Mouse (Mus musculus) lung, adult 2 months (tissue): ENCODE data around the gene Sncb. TPM values are rescaled to one million over a fixed set of nuclear protein-coding genes. Genes with fewer than 3 reads are reported as not detected.

Experiments used
- DNase-seq: peaks from one replicate; pipeline ENCODE4 v3.0.0; 2022
- H3K4me1 ChIP-seq: fragments of 200-500 bp; 2 replicates; pipeline ENCODE4 v1.6.1; 2011; ENCODE audit warnings: low read length; ENCODE audit not compliant: control insufficient read depth, insufficient read depth
- H3K4me3 ChIP-seq: fragments of 200-500 bp; replicated peaks from 2 replicates; pipeline ENCODE3; 2011; ENCODE audit warnings: low read depth, mild to moderate bottlenecking, control low read depth, low read length; ENCODE audit errors: extremely low read depth
- CTCF ChIP-seq: fragments of 200-500 bp; IDR thresholded peaks from 2 replicates; pipeline ENCODE4 v1.5.1; 2011; ENCODE audit warnings: mild to moderate bottlenecking, low read length, control low read depth; ENCODE audit not compliant: insufficient read depth
- POLR2A ChIP-seq: fragments of 200-500 bp; IDR thresholded peaks from 2 replicates; pipeline ENCODE4 v1.6.1; 2011; ENCODE audit warnings: low read depth, mild to moderate bottlenecking, control low read depth, low read length, borderline replicate concordance; ENCODE audit errors: extremely low read depth
- WGBS: fragments of 180-500 bp; shearing (Covaris S2); methylation state at CpG from one replicate; pipeline ENCODE4 v1.1.7; 2018; 5-methylcytosine and 5-hydroxymethylcytosine counted together
- polyA plus RNA-seq: library from polyadenylated mRNA; depleted of rRNA; stranded (reverse); fragments of >200 nt; gene quantifications from 2 replicates; pipeline ENCODE4 v1.2.3, GENCODE M21; 2012

Gene Sncb
- polyA plus RNA-seq, 1 experiment = not detected

DNA sequence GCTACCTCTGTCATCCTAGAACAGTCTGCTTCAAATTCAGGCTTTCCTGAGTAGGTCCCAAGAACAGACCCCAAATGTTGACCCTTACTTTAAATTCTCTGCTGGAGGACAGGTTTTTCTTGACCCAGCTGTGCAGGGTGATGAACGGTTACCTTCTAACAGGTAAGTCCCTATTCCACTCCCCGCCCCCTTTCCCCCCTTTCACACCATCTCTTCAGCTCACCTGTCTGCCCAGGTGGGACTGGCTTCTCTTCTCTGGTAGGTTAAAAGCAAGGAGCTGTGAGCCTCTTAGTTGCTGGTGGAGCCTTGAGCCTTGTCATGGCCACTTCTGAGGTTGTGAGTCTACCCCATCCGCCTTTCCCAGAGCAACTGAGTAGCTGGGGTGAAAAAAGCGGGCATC is 17.3 kb upstream of the Sncb start, which contains the start of gene Eif4e1b:
TSS of gene Eif4e1b (plus strand) at position 301 of the 400 bp plus-strand sequence.
- TF ChIP-seq CTCF (no peak), POLR2A (no peak)
- Histone ChIP-seq H3K4me3 (no peak within 1 kb of the TSS), H3K4me1 (no peaks in the 10 kb centered on the region)
- DNase-seq = no peak
- 77% methylated on average over 4 of the region's 4 CpGs for WGBS

DNA sequence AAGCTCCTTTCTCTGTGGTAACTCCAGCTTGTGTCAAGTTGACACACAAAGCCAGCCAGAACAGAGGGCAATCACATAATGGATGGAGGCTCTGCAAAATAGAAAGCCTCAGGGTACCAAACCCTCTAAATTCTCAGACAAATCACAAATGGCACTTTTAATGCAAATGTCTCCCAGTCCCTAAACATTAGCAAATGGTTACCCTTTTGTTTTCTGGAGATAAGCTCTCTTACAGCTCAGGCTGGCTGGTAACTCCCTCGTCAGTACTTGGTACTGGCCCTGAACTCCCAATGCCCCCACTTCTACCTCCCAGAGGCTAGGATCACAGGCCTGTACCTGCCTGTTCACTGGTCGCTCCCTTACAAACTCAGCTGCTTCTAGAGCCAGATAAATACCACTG is 16.8 kb upstream of the Sncb start:
- 54% methylated on average over 2 of the region's 2 CpGs for WGBS
- Histone ChIP-seq H3K4me3 (no peak overlapping the region), H3K4me1 (no peaks in the 10 kb centered on the region)
- no peak for TF ChIP-seq CTCF
- TF ChIP-seq POLR2A = no peak
- DNase-seq = no peak

- DNase-seq = no peak
- 81% methylated on average over 3 of the region's 3 CpGs for WGBS
- H3K4me3 ChIP-seq = no peak overlapping the region
- no peaks in the 10 kb centered on the region for H3K4me1 ChIP-seq
- TF ChIP-seq CTCF (no peak), POLR2A (no peak)
Measured at GRCm38 (mm10) chr13:54781086-54781485, 14.7 kb upstream of the Sncb start.

DNA sequence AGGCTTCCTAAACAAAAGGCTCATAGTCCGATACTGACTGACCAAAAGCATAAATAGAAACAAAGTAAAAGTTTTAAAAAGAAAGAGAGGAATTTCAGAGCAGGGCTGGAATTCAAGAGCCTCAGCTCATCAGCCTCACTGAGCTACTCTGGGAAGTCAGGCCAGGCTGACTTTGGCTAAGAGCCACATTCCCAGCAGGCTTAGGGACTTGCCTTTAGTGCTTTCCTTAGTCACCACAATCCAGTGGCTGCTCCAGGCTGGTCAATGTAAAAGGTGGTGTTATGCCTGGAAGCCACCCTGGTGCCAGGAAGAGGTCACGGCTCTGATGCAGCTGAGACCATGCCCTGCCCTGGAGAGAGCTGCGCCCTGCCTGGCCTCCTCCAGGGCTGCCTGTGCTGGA is 14.2 kb upstream of the Sncb start:
- no peak overlapping the region for H3K4me3 ChIP-seq
- DNase-seq = no peak
- TF ChIP-seq POLR2A (no peak), CTCF (no peak)
- WGBS = 69% methylated on average over 3 of the region's 3 CpGs
- no peaks in the 10 kb centered on the region for H3K4me1 ChIP-seq

GRCm38 (mm10) chr13:54767012-54767411 is 617 bp upstream of the Sncb start:
- no peak for DNase-seq
- Histone ChIP-seq H3K4me3 (no peak overlapping the region), H3K4me1 (no peaks in the 10 kb centered on the region)
- TF ChIP-seq POLR2A (no peak), CTCF (no peak)
- WGBS = 77% methylated on average over 4 of the region's 4 CpGs

- H3K4me3 ChIP-seq = no peak overlapping the region
- WGBS = 6% methylated on average over 44 of the region's 44 CpGs
- TF ChIP-seq POLR2A = no peak
- TF ChIP-seq CTCF = no peak
- no peaks in the 10 kb centered on the region for H3K4me1 ChIP-seq
- no peak for DNase-seq
Measured at GRCm38 (mm10) chr13:54765281-54766191, 859 bp downstream of the Sncb start.

DNA sequence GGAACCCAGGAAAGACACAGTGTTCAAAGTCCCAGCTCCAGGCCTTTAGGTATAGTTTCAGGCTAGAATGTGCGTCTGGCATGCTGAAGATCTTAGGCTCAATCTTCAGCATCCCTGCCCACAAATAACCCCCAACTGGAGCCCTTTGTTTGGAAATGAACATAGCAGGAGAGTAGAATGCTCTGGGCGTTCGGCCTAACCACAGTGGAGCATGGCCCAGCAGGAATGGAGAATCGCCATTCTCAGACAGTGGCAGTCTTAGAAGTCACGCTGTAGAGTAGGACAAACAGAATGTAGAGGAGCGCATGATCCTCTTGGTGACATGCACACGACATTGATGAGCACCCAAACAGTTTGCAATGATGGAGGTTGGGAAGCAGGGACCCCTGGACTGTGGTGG is 5.5 kb downstream of the Sncb start:
- Histone ChIP-seq H3K4me1 (0 out of 2 replicates have a peak, but pooled peaks cover 3% of the 10 kb centered on the region), H3K4me3 (no peak overlapping the region)
- WGBS = 74% methylated on average over 7 of the region's 7 CpGs
- no peak for DNase-seq
- TF ChIP-seq POLR2A (no peak), CTCF (no peak)

DNA sequence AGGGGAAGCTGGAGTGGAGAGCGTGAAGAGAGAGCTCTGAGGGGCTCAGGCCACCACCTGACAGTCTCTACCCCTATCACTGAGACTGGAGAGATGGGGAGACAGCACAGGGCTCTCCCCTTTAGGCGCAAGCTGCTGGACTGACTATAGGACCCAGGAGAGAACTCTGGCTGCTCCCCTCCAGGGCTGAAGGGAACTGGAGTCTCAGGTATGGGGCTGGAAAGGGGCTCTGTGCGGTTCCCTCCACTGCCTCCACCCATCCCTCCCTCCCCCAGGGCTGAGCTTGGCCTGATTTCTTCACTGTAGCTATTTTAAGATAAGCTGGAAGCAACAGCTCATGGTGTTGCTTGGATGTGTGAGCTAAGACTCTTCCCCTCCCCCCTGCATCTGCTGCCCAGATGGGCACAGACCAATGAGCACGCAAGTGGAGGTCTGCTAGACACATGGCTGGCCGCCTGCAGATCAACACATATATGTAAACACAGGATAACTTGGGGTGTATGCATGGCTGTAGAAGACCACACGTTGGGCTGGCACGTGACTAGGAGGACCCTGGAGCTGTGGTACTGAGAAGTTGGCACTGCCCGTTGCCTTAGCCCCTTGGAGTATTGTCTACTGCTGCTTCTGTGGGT is 6.1 kb downstream of the Sncb start:
- no peak for DNase-seq
- H3K4me3 ChIP-seq = no peak overlapping the region
- TF ChIP-seq POLR2A (no peak), CTCF (no peak)
- 58% methylated on average over 8 of the region's 8 CpGs for WGBS
- H3K4me1 ChIP-seq = 0 out of 2 replicates have a peak, but pooled peaks cover 3% of the 10 kb centered on the region

GRCm38 (mm10) chr13:54759496-54759895 is 6.9 kb downstream of the Sncb start:
- Histone ChIP-seq H3K4me1 (0 out of 2 replicates have a peak, but pooled peaks cover 3% of the 10 kb centered on the region), H3K4me3 (no peak overlapping the region)
- WGBS = 15% methylated on average over 7 of the region's 7 CpGs
- no peak for DNase-seq
- TF ChIP-seq CTCF = no peak
- no peak for TF ChIP-seq POLR2A

DNA sequence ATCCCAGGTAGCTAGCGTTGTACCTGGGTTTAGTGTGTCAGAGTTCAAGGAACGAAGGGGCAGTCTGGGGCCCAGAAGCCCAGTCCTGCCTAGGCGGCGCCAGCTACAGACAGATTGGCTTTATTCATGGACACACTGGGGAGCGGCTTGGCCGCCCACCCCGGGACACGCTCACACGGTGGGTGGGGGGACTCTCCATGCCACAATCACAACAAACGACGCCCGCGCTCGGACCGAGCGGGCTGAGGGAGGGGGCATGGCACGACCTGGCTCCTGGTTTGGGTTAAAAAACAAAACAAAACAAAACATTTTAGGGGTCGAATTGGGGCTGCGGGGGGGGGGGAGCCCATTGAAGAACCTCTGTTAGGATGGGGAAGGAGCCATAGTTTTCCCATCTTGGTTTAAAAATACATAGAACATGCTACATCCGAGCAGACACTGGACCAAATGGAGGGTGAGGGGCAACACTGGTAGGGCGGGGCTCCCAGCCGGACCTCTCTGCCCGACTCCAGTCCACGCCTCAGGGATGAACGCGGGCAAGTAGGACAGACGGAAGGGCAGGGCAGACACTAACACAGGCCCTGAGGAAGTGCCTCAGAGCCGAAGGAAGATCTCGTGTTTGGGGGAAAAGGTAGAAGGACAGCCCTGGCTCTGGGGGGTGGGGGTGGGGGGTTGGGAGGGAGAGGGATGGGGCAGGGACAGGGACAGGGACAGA is 7.5 kb downstream of the Sncb start:
- TF ChIP-seq POLR2A = no peak
- TF ChIP-seq CTCF = no peak
- H3K4me3 ChIP-seq = no peak overlapping the region
- DNase-seq = no peak
- 4% methylated on average over 29 of the region's 29 CpGs for WGBS
- H3K4me1 ChIP-seq = 0 out of 2 replicates have a peak, but pooled peaks cover 3% of the 10 kb centered on the region
